Mouse (Mus musculus) small intestine, adult 2 months (tissue): ENCODE results near the gene Sept1.

Experiments
- CTCF ChIP-seq: fragments of 200-500 bp; IDR thresholded peaks from 2 replicates; pipeline ENCODE4 v1.5.1; 2012; ENCODE audit warnings: low read depth, mild to moderate bottlenecking, control low read depth, inconsistent platforms, low read length, moderate library complexity, mixed read lengths; ENCODE audit not compliant: insufficient replicate concordance, insufficient read length; ENCODE audit errors: extremely low read depth
- POLR2A ChIP-seq: fragments of 200-500 bp; IDR thresholded peaks from 2 replicates; pipeline ENCODE4 v1.6.1; 2012; ENCODE audit warnings: low read depth, mild to moderate bottlenecking, control low read depth, inconsistent platforms, low read length, moderate library complexity

- TF ChIP-seq CTCF, result peak; percentile 66; the same call in 1 of the 2 replicates
- TF ChIP-seq POLR2A, result peak; percentile 63
Observed at GRCm38 (mm10) chr7:127208553-127209438, 24.1 kb downstream of the Sept1 start, which contains the start of gene Mylpf.
